Mouse (Mus musculus) forebrain, embryonic 14.5 days (tissue): ENCODE data around the gene Gcsam. TPM values are rescaled to one million over a fixed set of nuclear protein-coding genes. Genes with fewer than 3 reads are reported as not detected.

Experiments used
- ATAC-seq: fragments of 200-750 bp; cut with Nextera tagmentation; 2 replicates; pipeline ENCODE4 v1.8.0; 2017; ENCODE audit warnings: mild to moderate bottlenecking, moderate library complexity
- DNase-seq: peaks from one replicate; pipeline ENCODE4 v3.0.0-alpha.2; 2015; ENCODE audit warnings: low spot score
- H3K27ac ChIP-seq: fragments of 300-500 bp; sonication (generic); 2 replicates; pipeline ENCODE4 v1.5.1; 2014; ENCODE audit warnings: low read depth, mild to moderate bottlenecking, control low read depth, low read length, moderate library complexity
- H3K27me3 ChIP-seq: fragments of 300-500 bp; sonication (generic); replicated peaks from 2 replicates; pipeline ENCODE4 v1.6.1; 2014; ENCODE audit warnings: low read length, control low read depth, mixed read lengths; ENCODE audit not compliant: control insufficient read depth, insufficient read depth
- H3K36me3 ChIP-seq: fragments of 300-500 bp; sonication (generic); 2 replicates; pipeline ENCODE4 v1.6.1; 2014; ENCODE audit warnings: low read length, control low read depth; ENCODE audit not compliant: control insufficient read depth, insufficient read depth
- H3K4me1 ChIP-seq: fragments of 300-500 bp; sonication (generic); 2 replicates; pipeline ENCODE4 v1.6.1; 2014; ENCODE audit warnings: antibody characterized with exemption, low read length, control low read depth; ENCODE audit not compliant: control insufficient read depth, insufficient read depth
- H3K4me2 ChIP-seq: fragments of 300-500 bp; sonication (generic); 2 replicates; pipeline ENCODE4 v1.6.1; 2014; ENCODE audit warnings: mild to moderate bottlenecking, control low read depth, low read length
- H3K4me3 ChIP-seq: fragments of 300-500 bp; sonication (generic); 2 replicates; pipeline ENCODE4 v1.5.1; 2014; ENCODE audit warnings: low read depth, low read length, control low read depth
- H3K9ac ChIP-seq: fragments of 300-500 bp; sonication (generic); 2 replicates; pipeline ENCODE4 v1.6.1; 2014; ENCODE audit warnings: mild to moderate bottlenecking, low read length, control low read depth, moderate library complexity
- H3K9me3 ChIP-seq: fragments of 300-500 bp; sonication (generic); replicated peaks from 2 replicates; pipeline ENCODE4 v1.6.1; 2016; ENCODE audit warnings: low read length, control low read depth, mixed read lengths; ENCODE audit not compliant: control insufficient read depth
- WGBS: fragments of 180-500 bp; shearing (Covaris S2); extraction: QIAGEN DNeasy Blood & Tissue Kit; methylation state at CpG from one replicate; pipeline ENCODE4 v1.1.7; 2014; 5-methylcytosine and 5-hydroxymethylcytosine counted together
- polyA plus RNA-seq: library from polyadenylated mRNA; unstranded; fragments of >200 nt; fragmentation: Nextera tagmentation; extraction: Ambion mirVana; gene quantifications from 2 replicates; pipeline ENCODE4 v1.2.1, GENCODE M21; 2014

Gcsam gene
- polyA plus RNA-seq, 1 experiment from 2014 or later = not detected

GRCm38 (mm10) chr16:45654465-45654864 lies 44.3 kb downstream of the Gcsam start:
- no peak for ATAC-seq
- WGBS = 59% methylated on average over 9 of the region's 9 CpGs
- H3K4me3 ChIP-seq = no peak overlapping the region
- H3K27ac ChIP-seq = no peak overlapping the region
- no peaks in the 10 kb centered on the region for H3K36me3 ChIP-seq
- DNase-seq = no peak
- peaks cover 6% of the 10 kb centered on the region; the same call in 1 of the 2 replicates for H3K27me3 ChIP-seq
- no peaks in the 10 kb centered on the region; the same call in 1 of the 2 replicates for H3K4me1 ChIP-seq
- no peaks in the 10 kb centered on the region for H3K9me3 ChIP-seq
- no peak overlapping the region for H3K9ac ChIP-seq
- H3K4me2 ChIP-seq = no peak overlapping the region

GRCm38 (mm10) chr16:45657574-45658159 lies 47.5 kb downstream of the Gcsam start:
- Histone ChIP-seq H3K9ac (no peak overlapping the region), H3K4me3 (no peak overlapping the region), H3K4me1 (no peaks in the 10 kb centered on the region; the same call in 1 of the 2 replicates), H3K4me2 (no peak overlapping the region), H3K36me3 (no peaks in the 10 kb centered on the region), H3K27ac (no peak overlapping the region), H3K9me3 (no peaks in the 10 kb centered on the region), H3K27me3 (peaks cover 6% of the 10 kb centered on the region; the same call in 1 of the 2 replicates)
- ATAC-seq (no peak), DNase-seq (no peak)
- WGBS = 94% methylated on average over 12 of the region's 12 CpGs

- Histone ChIP-seq H3K36me3 (no peaks in the 10 kb centered on the region), H3K4me2 (no peak overlapping the region), H3K9me3 (no peaks in the 10 kb centered on the region), H3K27ac (no peak overlapping the region), H3K4me3 (no peak overlapping the region), H3K4me1 (no peaks in the 10 kb centered on the region; the same call in 1 of the 2 replicates), H3K9ac (no peak overlapping the region), H3K27me3 (peaks cover 6% of the 10 kb centered on the region; the same call in 1 of the 2 replicates)
- ATAC-seq = no peak
- DNase-seq = no peak
- WGBS = 92% methylated on average over 1 of the region's 1 CpGs
These were observed 48.1 kb downstream of the Gcsam start for GRCm38 (mm10) chr16:45658248-45658647.

GRCm38 (mm10) chr16:45659596-45659995 lies 49.4 kb downstream of the Gcsam start:
- Histone ChIP-seq H3K9me3 (no peaks in the 10 kb centered on the region), H3K27ac (no peak overlapping the region), H3K27me3 (no peaks in the 10 kb centered on the region; the same call in 1 of the 2 replicates), H3K36me3 (no peaks in the 10 kb centered on the region), H3K4me3 (no peak overlapping the region), H3K4me2 (no peak overlapping the region), H3K9ac (no peak overlapping the region), H3K4me1 (no peaks in the 10 kb centered on the region)
- ATAC-seq = no peak
- WGBS = 90% methylated on average over 4 of the region's 4 CpGs
- DNase-seq = no peak

GRCm38 (mm10) chr16:45662381-45662780 lies 52.2 kb downstream of the Gcsam start:
- no peak overlapping the region for H3K9ac ChIP-seq
- no peaks in the 10 kb centered on the region for H3K27me3 ChIP-seq
- no peak for ATAC-seq
- H3K4me1 ChIP-seq = no peaks in the 10 kb centered on the region
- H3K27ac ChIP-seq = no peak overlapping the region
- H3K36me3 ChIP-seq = no peaks in the 10 kb centered on the region
- no peaks in the 10 kb centered on the region for H3K9me3 ChIP-seq
- H3K4me2 ChIP-seq = no peak overlapping the region
- no peak for DNase-seq
- H3K4me3 ChIP-seq = no peak overlapping the region

- Histone ChIP-seq H3K27ac (no peak overlapping the region), H3K9me3 (no peaks in the 10 kb centered on the region), H3K27me3 (no peaks in the 10 kb centered on the region), H3K4me3 (no peak overlapping the region), H3K36me3 (no peaks in the 10 kb centered on the region), H3K4me1 (no peaks in the 10 kb centered on the region), H3K9ac (no peak overlapping the region), H3K4me2 (no peak overlapping the region)
- DNase-seq (no peak), ATAC-seq (no peak)
- WGBS = 82% methylated on average over 2 of the region's 2 CpGs
These were observed 56.0 kb downstream of the Gcsam start for GRCm38 (mm10) chr16:45666136-45666535.

GRCm38 (mm10) chr16:45668178-45668577 lies 58.0 kb downstream of the Gcsam start:
- DNase-seq (no peak), ATAC-seq (no peak)
- Histone ChIP-seq H3K4me3 (no peak overlapping the region), H3K4me2 (no peak overlapping the region), H3K9ac (no peak overlapping the region), H3K9me3 (no peaks in the 10 kb centered on the region), H3K27ac (no peak overlapping the region), H3K27me3 (no peaks in the 10 kb centered on the region), H3K4me1 (no peaks in the 10 kb centered on the region), H3K36me3 (no peaks in the 10 kb centered on the region)
- WGBS = 67% methylated on average over 3 of the region's 3 CpGs

- H3K4me3 ChIP-seq = no peak overlapping the region
- DNase-seq (no peak), ATAC-seq (no peak)
- no peak overlapping the region for H3K4me2 ChIP-seq
- no peaks in the 10 kb centered on the region for H3K36me3 ChIP-seq
- WGBS = 74% methylated on average over 4 of the region's 4 CpGs
- no peaks in the 10 kb centered on the region for H3K27me3 ChIP-seq
- H3K4me1 ChIP-seq = no peaks in the 10 kb centered on the region
- no peaks in the 10 kb centered on the region for H3K9me3 ChIP-seq
- no peak overlapping the region for H3K9ac ChIP-seq
- H3K27ac ChIP-seq = no peak overlapping the region
These were observed 59.8 kb downstream of the Gcsam start for GRCm38 (mm10) chr16:45670005-45670404.
